Mouse (Mus musculus): ENCODE results near the gene Zfp746.
A peak's percentile ranks its signal among the peaks of the same experiment; 100 is the strongest.
"Not testable (repeated sequence)": the region's sequence is repeated elsewhere in the genome, so short reads cannot be mapped to it uniquely, and the experiment has no call there.

Zfp746 gene

GRCm38 (mm10) chr6:48086471-48086878 is at the start of gene Zfp746:
Gene Zfp746, minus strand, starts transcription at chr6:48086593.
- peak; percentile 95 for DNase-seq

GRCm38 (mm10) chr6:48121092-48121491 is 34.7 kb upstream of the Zfp746 start:
- not testable (repeated sequence) for DNase-seq

DNA sequence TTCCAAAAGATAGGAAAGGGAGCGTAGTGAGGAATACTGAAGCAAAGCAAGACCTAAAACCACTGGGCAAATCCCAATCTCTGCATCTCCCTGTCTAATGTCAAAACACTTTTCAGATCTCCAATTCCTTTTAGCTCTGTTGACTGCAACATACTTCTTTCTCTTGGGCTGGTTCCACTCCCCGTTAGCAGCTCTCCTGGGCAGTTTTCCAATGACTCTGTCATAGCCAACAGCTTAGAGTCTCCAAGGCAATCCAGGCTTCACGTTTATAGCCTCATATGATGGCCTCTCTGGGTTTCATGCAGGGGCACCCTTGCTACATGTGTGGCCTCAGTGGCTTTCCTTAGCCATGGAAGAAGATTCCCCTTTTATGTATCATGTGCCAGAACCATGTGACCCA is 29.6 kb upstream of the Zfp746 start:
- no peak for DNase-seq

GRCm38 (mm10) chr6:48086957-48087715 is 743 bp upstream of the Zfp746 start:
- DNase-seq, result no peak

DNA sequence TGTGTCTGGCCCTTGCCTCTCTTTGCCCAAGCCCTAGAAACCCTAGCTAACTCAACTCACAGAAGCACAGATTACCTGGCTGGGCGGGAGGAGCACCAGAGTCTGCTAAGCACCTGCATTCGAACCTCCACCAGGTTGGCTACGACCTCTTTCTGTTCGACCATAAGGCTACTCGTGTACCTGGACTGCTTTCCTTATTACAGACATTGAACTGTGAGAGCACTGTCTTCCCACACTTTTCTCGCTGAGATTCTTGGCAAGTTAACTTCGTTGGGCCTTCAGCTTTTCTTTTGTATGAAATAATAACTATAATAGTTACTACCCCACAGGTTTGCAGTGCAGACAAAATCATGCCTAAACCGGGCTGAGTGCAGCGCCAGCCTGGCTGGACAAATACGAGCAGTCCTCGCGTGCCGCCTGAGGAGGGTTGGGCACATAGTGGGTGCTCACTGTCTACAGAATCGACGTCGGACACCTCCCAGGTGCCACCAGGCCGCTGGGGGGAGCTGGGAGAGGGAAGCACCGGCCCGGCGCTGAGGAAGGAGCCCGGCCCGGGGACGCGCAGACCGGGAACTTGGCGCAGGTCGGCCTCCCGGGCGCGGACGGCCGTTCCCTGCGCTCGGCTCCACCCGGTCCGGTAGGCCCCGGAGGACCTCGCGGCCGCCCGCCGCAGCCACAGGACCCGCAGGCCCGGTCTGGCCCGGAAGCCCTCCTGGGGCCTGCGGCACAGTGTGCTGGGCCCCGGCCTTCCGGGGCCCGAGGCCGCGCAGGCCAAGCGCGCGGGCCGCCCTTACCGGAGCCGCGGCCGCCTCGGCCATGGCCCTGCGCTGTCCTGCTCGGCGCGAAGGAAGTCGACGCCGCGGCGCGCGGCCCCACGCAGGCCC is 630 bp downstream of the Zfp746 start:
- DNase-seq, result peak; percentile 73

DNA sequence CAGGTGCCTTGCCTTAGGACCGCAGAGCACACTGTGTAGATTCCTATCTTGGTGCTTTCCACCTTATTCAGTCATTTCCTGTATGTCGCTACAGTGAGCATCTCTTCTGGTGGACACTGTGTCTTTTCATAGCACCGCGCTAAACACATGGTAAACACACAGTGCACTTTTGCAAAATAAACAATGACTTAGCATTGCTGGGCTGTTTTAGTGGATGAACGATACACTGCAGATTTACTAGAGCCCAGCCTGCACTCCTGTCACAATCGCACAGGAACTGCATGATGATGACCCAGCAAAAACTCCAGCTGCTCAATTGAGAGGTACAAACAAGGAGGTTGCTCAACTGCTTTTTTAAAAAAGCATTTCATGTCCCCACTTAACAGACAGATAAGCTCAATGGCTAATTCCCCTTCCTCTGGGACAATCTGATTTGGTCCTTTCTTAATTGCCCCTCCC is 2.6 kb downstream of the Zfp746 start:
- DNase-seq, result no peak

DNA sequence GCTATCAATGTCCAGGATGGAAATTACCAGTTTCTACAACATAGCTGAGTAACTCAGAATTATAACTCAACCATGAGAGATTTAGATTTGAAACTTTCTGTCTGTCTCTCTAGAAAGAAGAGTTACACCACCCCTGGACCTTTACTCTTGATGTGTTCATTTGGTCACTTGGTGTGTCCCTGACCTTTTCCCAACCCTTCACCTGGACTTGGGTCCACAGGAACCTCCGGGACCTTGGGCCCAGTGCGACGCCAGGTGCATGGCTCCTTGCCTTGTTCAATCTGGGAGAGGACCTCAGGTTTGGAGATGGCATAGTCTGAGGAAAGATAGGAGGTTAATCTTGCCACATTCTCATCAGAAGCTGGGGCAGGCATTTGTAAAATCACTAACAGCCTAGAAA is 4.4 kb downstream of the Zfp746 start:
- no peak for DNase-seq

DNA sequence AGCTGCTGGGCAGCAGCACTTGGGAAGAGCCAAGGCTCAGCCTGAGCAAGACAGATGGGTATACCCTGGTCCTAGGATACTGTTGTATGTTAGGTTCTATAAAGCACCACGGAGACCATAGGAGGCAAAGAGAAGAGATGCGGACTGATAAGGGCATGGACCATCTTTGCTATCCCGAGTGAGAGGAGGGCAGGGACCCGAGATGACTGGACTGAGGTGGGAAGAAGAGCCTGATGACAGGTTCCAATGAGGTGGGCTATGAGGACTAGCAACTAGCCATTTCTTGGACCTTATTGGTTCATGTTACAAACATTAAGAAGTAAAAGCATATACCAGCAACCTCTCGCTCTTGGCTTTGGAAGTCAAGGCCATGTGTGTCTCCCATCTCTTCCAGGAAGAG is 5.4 kb downstream of the Zfp746 start:
- no peak for DNase-seq

GRCm38 (mm10) chr6:48073316-48073715 is 13.1 kb downstream of the Zfp746 start:
- DNase-seq, result no peak

- DNase-seq, result no peak
Observed at GRCm38 (mm10) chr6:48067492-48067891, 18.9 kb downstream of the Zfp746 start.

GRCm38 (mm10) chr6:48065587-48066075 is 20.8 kb downstream of the Zfp746 start:
- DNase-seq, result no peak

GRCm38 (mm10) chr6:48064451-48064850 is 21.9 kb downstream of the Zfp746 start:
- no peak for DNase-seq

DNA sequence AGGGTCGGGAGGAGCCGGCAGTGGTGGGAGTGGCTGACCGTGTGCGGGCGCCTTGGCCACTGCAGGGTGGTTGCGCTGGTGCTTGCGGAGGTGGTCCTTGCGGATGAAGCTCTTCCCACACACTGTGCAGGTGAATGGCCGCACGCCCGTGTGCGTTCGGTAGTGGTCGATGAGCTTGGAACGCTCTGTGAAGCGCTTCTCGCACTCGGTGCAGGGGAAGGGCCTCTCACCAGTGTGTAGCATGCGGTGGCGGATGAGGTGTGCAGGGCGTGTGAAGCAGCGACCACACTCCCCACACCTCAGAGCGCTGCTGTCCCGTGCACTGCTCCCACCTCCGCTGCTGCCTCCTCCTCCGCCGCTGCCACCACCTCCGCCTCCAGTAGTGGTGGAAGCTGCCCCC is 22.5 kb downstream of the Zfp746 start:
- no peak for DNase-seq

DNA sequence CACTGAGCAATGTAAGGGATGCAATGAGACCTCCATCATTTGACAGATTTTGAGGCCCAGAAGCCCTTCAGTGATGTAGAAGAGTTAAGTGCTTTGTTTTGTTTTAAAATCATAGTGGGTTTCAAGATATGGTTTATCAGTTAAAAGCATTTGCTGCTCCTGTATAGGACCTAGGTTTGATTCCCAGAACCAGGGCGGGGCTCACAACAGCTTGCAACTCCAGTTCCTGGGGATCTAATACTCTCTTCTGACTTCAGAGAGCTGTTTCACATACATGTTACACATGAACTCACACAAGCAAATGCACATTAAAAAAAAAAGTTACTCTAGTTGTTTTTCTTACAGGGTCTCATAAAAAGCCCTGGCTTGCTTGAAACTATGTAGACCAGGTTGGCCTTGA is 25.5 kb downstream of the Zfp746 start:
- DNase-seq, result no peak

DNA sequence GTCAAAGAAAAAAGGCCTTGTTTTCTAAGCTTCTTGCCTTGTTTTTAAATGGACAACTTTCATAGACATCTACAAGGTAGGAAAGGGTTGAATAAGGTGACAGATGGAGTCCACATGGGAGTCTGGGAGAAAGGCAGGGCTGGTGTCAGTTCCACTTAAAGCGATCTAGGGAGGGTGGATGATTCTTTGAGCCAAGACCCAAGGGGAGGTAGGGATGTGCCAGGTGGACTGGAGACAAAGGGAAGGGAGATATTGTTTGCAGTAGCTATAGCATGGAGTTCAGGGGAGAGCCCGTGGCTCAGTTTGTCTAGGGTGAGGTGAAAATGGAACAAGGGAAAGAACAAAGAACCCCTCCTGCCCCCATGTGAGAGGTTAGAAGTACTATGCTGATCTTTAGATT is 26.0 kb downstream of the Zfp746 start:
- DNase-seq, result no peak

- no peak for DNase-seq
Observed at GRCm38 (mm10) chr6:48052136-48052535, 34.3 kb downstream of the Zfp746 start.

DNA sequence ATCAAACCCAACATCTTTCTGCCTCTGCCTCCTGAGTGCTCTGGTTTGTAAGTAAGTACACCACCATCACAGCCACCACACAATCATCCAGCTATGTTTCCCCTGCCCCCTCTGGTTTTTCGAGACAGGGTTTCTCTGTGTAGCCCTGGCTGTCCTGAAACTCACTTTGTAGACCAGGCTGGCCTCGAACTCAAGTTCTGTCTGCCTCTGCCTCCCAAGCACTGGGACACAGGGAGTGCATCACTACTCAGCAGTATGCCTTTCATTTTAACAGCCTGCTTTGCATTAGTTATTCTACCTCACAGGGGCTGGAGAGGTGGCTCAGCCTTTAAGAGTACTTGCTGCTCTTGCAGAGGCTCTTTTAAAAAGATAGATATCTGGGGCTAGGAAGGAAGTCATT is 34.7 kb downstream of the Zfp746 start:
- DNase-seq, result no peak

DNA sequence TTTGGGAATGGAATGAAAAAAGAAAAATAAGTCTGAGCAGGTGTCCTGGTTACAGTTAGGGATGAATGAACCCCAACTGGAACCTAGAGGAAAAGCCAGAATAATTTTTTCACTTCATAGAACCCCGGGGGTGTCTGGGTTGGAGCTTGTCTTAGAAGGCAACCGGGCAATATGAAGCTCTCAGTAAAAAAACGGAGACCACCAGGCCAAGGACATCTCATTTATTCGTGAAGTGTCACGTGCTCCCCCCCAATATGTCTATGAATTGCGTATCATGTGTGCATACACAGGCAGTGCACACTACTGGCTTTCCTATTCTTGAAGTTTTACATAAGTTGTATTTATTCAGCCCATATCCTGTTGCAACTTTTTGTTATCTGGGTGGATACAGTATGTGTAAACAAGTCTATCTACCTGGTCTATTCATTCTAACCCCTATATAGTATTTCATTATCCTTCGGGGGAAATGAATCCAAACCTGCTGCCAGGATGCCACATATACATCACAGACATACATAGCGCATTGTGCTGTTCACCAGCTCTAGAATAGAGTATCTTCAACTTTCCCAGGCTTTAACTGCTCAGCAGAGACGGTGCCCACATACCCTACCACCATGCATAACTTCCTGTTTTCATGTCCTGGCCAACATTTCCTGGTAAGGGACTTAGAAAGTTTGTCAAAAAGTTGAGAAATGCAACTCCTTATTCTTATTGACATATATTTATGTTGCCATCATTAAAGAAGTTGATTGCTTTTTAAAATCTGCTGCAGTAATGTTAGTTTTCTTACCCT is 36.9 kb downstream of the Zfp746 start:
- no peak for DNase-seq

DNA sequence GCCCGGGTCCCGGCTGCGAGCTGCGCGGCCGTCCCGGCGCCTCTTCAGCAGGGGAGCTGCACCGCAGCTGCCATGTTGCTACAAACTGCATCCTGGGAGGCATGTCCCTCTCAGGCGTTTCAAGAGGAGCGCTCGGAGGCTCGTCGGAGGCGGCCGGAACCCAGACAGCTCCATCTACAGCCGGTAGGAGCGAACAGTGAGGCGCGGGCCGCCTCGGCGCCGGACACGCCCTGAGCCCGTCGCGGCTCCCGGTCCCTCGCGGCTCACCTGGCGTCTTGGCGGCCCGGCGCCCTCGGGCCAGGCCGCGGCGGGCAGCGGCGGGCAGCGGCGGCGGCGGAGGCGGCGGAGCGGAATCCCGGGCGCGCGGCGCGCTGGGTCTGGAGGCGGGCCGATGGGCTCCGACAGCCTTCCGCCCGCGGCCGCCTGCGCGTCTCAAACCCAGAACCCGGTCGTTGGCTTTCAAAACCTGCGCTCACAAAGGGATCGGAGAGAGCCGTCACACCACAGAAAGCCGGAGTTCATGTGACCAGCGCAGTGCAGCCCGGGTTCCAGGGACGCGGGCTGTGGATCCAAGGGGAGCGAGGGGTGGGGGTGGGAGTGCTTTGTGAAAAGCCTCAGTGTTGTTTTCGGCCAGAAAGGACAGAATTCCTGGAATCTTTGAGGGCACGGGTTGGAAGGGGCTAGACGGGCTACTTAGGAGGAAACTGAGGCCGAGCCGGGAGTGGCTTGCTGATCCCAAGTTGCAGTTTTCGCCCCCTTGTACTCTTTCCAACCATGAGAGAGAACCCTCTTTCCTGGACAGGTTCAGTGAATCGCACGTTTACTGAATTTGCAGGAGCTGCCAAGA is 37.7 kb downstream of the Zfp746 start, which contains the start of gene Zfp777:
Gene Zfp777, minus strand, starts transcription at position 486 of the 847 bp plus-strand sequence.
- DNase-seq, result peak; percentile 82

GRCm38 (mm10) chr6:48047450-48048351 is 38.7 kb downstream of the Zfp746 start:
- DNase-seq, result peak; percentile 43

DNA sequence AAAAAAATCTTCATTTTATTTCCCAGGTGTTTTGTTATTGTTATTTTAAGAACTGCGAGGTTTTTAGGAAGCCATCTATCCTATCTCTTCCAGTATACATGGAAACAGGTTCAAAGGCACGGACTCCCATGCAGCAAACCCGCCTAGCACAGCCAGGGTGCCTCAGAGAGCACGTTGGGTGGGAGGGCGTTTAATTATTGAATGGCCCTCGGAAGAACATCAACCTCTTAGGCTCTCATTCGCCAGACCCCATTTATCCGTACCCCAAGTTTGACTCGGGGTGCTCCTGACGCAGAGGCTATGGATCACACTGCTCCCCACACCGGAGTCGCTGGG is 39.3 kb downstream of the Zfp746 start:
- no peak for DNase-seq

Data from right cerebral cortex, postnatal 25 days (tissue).